Mouse (Mus musculus): ENCODE results near the gene Trmt10b. TPM values are rescaled to one million over a fixed set of nuclear protein-coding genes. Genes with fewer than 3 reads are reported as not detected.
A peak's percentile ranks its signal among the peaks of the same experiment; 100 is the strongest.

Gene Trmt10b
- 11.9 and 23.7 TPM in 2 replicates for total RNA-seq (2017)

GRCm38 (mm10) chr4:45296662-45297564 is at the start of gene Trmt10b:
Gene Trmt10b (plus strand): TSS chr4:45297127.
- peak; percentile 94 for ATAC-seq (replicated peaks; ENCODE audit: low read depth, poor library complexity, severe bottlenecking)

- ATAC-seq (replicated peaks; ENCODE audit: low read depth, poor library complexity, severe bottlenecking) = no peak
Observed at GRCm38 (mm10) chr4:45251265-45251664, 45.7 kb upstream of the Trmt10b start.

GRCm38 (mm10) chr4:45252861-45253262 is 44.1 kb upstream of the Trmt10b start:
- ATAC-seq (replicated peaks; ENCODE audit: low read depth, poor library complexity, severe bottlenecking) = no peak

- no peak for ATAC-seq (replicated peaks; ENCODE audit: low read depth, poor library complexity, severe bottlenecking)
Observed at GRCm38 (mm10) chr4:45253839-45254601, 42.9 kb upstream of the Trmt10b start.

- no peak for ATAC-seq (replicated peaks; ENCODE audit: low read depth, poor library complexity, severe bottlenecking)
Observed at GRCm38 (mm10) chr4:45259232-45259832, 37.6 kb upstream of the Trmt10b start.

GRCm38 (mm10) chr4:45261551-45261950 is 35.4 kb upstream of the Trmt10b start:
- ATAC-seq (replicated peaks; ENCODE audit: low read depth, poor library complexity, severe bottlenecking) = no peak

GRCm38 (mm10) chr4:45267883-45268282 is 29.0 kb upstream of the Trmt10b start:
- ATAC-seq (replicated peaks; ENCODE audit: low read depth, poor library complexity, severe bottlenecking) = peak; percentile 62

- ATAC-seq (replicated peaks; ENCODE audit: low read depth, poor library complexity, severe bottlenecking) = no peak
Observed at GRCm38 (mm10) chr4:45271041-45271452, 25.9 kb upstream of the Trmt10b start.

- ATAC-seq (replicated peaks; ENCODE audit: low read depth, poor library complexity, severe bottlenecking) = no peak
Observed at GRCm38 (mm10) chr4:45275770-45276169, 21.2 kb upstream of the Trmt10b start.

- ATAC-seq (replicated peaks; ENCODE audit: low read depth, poor library complexity, severe bottlenecking) = peak; percentile 62
Observed at GRCm38 (mm10) chr4:45279292-45279691, 17.6 kb upstream of the Trmt10b start.

- ATAC-seq (replicated peaks; ENCODE audit: low read depth, poor library complexity, severe bottlenecking) = peak; percentile 89
Observed at GRCm38 (mm10) chr4:45279981-45280548, 16.9 kb upstream of the Trmt10b start.

- ATAC-seq (replicated peaks; ENCODE audit: low read depth, poor library complexity, severe bottlenecking) = peak; percentile 63
Observed at GRCm38 (mm10) chr4:45286318-45286717, 10.6 kb upstream of the Trmt10b start.

- no peak for ATAC-seq (replicated peaks; ENCODE audit: low read depth, poor library complexity, severe bottlenecking)
Observed at GRCm38 (mm10) chr4:45287906-45288305, 9.0 kb upstream of the Trmt10b start.

GRCm38 (mm10) chr4:45305536-45305935 is 8.6 kb downstream of the Trmt10b start:
- ATAC-seq (replicated peaks; ENCODE audit: low read depth, poor library complexity, severe bottlenecking) = no peak

GRCm38 (mm10) chr4:45308046-45308445 is 11.1 kb downstream of the Trmt10b start:
- ATAC-seq (replicated peaks; ENCODE audit: low read depth, poor library complexity, severe bottlenecking) = peak; percentile 80

GRCm38 (mm10) chr4:45308606-45309005 is 11.7 kb downstream of the Trmt10b start:
- ATAC-seq (replicated peaks; ENCODE audit: low read depth, poor library complexity, severe bottlenecking) = no peak

- ATAC-seq (replicated peaks; ENCODE audit: low read depth, poor library complexity, severe bottlenecking) = no peak
Observed at GRCm38 (mm10) chr4:45311056-45311455, 14.1 kb downstream of the Trmt10b start.

- peak; percentile 91 for ATAC-seq (replicated peaks; ENCODE audit: low read depth, poor library complexity, severe bottlenecking)
Observed at GRCm38 (mm10) chr4:45320159-45320816, 23.4 kb downstream of the Trmt10b start.

- ATAC-seq (replicated peaks; ENCODE audit: low read depth, poor library complexity, severe bottlenecking) = no peak
Observed at GRCm38 (mm10) chr4:45331139-45331538, 34.2 kb downstream of the Trmt10b start.

- 0 out of 2 replicates have a peak, but pooled peaks have one; percentile 39 for ATAC-seq (replicated peaks; ENCODE audit: low read depth, poor library complexity, severe bottlenecking)
Observed at GRCm38 (mm10) chr4:45332466-45332865, 35.5 kb downstream of the Trmt10b start.

Data from common myeloid progenitor, adult 5-6 weeks (primary cell).